Mouse (Mus musculus) heart, postnatal 4 days (tissue): Measurements from ENCODE around the gene Gm8113. TPM values are rescaled to one million over a fixed set of nuclear protein-coding genes. Genes with fewer than 3 reads are reported as not detected.
"Not testable (repeated sequence)": the region's sequence is repeated elsewhere in the genome, so short reads cannot be mapped to it uniquely, and the experiment has no call there.

ENCODE experiments used
- DNase-seq: peaks from one replicate; pipeline ENCODE4 v3.0.0; 2021
- total RNA-seq, 2 experiments: library from RNA; stranded (reverse); gene quantifications; 2 replicates each; pipeline ENCODE4 v1.2.3; 2021

The Gm8113 gene
- total RNA-seq: 1 to 10 TPM; 6.1 to 6.4 TPM

DNA sequence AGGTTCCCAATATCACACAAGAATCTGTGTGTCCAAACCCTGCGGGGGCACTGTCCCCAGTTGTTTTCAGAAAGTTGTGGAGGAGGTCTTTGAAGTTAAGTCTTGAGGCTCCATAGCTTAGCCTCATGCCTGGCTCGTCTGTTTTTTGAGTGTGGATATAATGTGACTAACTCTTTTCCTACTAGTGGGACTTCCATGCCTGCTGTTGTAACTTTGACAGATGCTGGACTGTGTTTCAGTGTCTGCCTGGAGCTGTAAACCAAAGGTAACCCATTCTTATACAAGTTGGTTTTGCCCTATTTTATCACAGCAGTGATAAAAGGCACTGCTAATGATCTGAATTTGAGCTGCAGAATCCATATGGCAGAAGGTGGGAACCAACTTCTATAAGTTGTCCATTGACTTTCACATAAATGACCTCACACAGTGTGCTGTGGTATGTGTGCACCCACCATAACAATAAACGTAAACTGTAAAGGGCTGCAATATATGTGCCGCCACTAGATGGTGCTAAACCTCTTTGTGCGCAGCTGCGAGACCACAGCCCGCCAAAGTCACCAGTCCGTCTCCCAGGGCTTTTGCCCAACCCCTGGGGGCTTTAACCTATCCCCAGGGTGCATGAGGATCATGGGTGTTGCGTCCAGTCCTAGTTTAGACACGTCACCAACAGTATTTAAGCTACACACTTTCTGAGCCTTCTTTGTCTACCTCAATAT, at the start of gene Gm8113:
Gm8113 (plus strand) TSS at position 703 of the 716 bp plus-strand sequence.
- peak; percentile 75 for DNase-seq

DNA sequence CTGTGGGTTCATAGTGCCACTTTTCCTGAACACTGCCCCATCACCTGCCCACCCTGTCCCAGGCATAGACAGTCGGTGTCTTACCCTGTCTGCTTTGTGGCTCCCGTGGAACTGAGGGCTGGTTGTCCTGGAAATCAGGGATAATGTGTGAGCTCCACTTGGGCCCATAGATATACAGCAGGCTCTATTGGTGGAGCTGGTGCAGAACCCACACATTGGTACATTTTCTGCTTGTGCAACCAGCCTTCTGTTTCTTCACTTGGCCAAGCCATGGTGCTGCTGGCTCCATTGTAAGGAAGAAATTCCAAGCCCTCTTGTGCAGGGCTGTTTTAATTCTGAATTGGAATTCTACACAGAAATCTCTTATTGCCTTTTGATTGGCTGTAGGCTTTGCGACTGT, 49.8 kb upstream of the Gm8113 start, which contains the start of gene Ear1:
Ear1 (minus strand) TSS at position 101 of the 400 bp plus-strand sequence.
- DNase-seq: not testable (repeated sequence)

DNA sequence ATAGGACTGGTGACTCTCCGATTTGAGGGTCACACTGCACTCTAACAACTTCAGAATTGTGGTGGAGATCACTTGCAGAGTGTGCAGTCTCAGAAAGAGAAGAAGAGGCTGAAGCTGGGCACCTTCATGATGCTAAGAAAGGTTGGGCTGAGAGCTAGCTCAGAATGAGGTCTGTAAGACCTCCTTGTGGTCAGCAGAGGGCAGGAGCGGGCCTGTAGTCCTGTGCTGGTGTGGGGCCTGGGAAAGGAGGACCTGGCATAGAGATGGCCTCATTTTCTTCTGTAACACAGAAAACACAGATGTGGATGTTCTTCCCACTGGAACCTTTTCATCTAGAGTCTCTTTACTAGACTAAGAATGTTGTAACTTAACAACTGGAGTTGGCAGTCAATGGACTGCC, 47.4 kb upstream of the Gm8113 start:
- not testable (repeated sequence) for DNase-seq

DNA sequence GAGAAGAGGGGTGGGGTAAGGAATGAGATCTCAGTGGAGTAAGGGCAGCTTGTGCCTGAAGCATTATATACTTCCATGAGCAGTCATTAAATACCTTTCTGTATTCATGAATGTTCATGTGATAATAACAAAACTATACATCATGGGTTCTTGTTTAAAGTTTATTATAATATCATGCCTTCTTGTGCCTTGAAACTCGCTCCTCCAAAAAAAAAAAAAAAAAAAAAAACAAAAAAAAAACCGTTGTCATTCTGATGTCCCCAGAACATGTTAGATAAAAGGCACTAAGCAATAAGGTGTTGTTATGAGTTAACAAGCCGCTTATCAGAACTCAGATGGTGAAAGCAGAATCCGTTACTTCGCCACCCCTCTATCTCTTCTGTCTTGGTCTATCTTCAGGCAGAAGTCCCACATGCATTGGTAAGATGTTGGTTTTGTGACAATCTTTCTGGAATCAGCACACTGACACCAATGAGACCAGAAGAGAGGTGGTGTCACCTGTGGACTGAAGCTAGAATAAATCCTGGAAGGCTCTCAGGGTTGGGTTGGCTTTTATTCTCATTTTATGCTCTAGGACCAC, 45.1 kb upstream of the Gm8113 start:
- DNase-seq: not testable (repeated sequence)

DNA sequence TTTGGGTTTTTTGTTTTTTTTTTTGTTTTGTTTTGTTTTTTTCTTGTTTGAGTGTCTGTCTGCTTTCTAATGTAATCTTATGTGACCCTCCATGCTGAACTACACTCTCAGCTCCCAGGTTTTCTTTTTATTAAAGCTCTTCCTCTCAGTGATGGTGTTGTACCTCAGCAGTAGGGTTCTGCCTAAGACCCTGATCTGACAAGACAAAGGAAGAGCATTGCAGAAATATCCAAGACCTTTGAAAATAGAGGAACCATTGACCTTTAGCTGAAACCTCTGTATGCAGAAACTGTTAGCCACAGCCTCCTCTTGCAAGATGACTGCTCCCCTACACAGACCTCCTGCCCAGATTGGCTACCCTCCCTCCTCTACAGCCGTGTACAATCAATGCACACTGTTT, 39.0 kb upstream of the Gm8113 start:
- DNase-seq: not testable (repeated sequence)

DNA sequence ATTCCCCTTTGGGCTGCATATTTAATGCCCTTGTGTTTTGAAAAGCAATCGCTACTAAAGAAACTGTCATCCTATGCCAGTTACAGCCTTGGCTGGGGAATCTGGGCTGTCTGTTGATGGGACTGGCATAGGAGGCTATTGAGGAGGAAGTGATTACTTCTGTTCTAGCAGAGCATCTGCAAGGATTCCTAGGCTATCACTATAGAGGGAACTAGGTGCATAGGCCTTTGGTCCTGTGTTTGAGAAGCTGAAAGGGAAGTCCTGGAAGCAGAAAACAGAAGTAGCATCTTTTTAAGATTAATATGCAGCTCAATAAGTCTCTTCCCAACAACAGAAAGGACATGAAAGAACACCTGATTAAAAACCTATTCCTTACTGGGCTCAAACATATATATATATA, 33.9 kb upstream of the Gm8113 start:
- DNase-seq: not testable (repeated sequence)

DNA sequence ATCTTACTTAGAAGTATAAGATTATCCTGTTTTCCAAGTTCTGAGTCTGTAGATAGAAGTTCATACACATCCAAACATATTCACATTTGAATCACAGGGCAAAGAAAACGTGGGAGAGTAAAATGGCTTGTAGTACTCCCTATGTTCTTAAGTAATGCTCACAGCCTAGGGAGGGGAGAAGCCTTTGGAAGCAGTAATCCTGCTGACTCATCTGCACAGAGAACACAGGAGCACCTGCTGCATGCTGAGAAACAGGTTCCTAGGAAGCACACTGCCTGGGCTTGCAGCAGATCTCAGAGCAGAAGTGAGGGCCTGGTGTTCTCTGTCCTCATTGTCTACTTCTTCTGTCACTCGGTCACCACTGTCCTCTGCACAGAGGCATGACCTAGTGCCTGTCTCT, 29.8 kb upstream of the Gm8113 start:
- DNase-seq: not testable (repeated sequence)

DNA sequence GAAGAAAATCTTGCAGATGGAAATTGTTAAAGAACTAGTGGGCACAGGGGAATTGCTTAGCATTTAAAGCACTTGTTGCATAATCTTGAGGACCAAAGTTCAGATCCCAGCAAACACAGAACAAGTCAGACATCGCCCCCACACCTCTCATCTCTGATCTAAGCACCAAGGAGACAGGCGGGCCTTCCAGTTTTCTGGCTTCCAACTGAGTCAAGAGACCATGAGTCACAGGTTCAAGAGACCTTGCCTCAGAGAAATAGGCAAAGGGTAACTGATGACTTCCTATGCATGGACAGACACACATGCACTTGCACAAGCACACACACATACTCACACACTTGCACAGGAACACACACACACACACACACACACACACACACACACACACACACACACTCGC, 26.6 kb upstream of the Gm8113 start:
- DNase-seq: not testable (repeated sequence)

DNA sequence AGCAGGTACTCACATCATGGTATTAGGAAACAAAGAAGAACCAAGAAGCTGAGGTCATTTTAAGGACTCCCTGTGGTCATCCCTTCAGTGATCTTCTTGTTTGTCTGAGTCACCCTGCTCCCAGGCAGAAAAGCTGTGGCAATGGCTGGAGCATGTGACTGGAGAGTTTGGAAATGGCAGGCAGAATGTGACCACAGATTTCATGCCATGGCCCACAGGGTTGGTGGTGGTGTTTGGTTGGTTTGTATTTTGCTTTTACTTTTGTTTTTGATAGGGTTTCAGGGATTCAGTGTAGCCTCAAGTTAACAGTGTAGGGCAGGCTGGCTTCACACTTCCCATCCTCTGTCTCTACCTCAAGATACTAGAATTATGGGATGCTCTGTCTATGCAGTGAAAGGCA, 7.0 kb upstream of the Gm8113 start:
- DNase-seq: not testable (repeated sequence)

DNA sequence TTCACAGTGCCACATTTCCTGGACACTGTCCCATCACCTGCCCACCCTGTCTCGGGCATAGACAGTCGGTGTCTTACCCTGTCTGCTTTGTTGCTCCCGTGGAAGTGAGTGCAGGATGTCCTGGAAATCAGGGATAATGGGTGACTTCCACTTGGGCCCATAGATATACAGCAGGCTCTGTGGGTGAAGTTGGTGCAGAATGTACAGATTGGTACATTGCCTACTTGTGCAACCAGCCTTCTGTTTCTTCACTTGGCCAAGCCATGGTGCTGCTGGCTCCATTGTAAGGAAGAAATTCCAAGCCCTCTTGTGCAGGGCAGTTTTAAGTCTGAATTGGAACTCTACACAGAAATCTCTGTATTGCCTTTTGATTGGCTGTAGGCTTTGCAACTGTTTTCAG, 1.7 kb upstream of the Gm8113 start, which contains the start of gene Ear10:
Ear10 (minus strand) TSS at position 101 of the 400 bp plus-strand sequence.
- DNase-seq: not testable (repeated sequence)

DNA sequence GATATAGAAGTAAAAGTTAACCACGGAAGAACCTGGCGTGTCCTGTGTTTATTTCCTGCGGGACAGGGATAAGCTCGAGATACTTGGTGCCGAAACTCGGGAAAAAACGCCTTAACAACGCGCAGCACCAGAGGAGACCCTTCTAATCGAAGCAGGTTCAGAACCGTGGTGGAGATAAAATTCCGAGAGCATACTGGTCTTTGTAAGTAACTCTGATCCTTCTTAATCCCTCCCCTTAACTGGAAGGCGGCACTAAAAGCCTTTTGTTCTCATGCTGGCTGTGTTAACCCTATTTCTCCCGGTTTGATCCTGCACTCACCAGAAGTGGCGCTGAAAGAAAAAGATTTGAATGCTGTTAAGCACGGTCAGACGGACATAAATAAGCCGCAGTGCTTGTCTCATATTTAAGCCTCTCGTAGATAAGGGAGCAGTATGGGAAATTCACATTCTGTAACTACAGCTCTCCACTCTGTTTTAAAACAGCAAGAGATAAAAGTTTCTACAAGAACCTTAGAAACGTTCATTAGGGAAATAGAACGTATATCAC, 287 bp downstream of the Gm8113 start:
- DNase-seq: not testable (repeated sequence)

DNA sequence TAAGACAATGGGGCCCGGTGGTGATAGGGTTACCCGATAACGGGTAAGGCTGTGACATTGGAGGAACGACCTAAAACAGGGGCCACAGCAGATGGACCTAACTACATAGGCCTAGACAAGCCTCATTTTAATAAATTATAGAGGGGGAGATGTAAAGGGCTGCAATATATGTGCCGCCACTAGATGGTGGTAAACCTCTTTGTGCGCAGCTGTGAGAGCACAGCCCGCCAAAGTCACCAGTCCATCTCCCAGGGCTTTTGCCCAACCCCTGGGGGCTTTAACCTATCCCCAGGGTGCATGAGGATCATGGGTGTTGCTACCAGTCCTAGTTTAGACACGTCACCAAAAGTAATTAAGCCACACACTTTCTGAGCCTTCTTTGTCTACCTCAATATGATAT, 7.8 kb downstream of the Gm8113 start:
- peak; percentile 55 for DNase-seq

DNA sequence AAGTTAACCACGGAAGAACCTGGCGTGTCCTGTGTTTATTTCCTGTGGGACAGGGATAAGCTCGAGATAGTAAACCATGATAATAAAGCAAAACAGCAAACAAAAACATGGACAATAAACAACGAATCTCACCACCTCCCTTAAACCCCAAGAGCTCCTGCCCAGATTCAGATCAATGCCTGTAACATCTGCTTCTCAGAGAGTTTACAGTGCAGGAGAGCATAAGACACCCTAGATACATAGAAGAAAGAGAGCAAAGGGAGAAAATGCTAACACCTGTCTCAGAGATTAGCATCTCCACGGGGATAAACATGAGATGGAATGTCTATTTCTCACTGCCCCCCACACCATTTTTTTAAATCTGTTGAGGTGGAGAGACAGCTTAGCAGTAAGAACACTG, 8.2 kb downstream of the Gm8113 start:
- not testable (repeated sequence) for DNase-seq

DNA sequence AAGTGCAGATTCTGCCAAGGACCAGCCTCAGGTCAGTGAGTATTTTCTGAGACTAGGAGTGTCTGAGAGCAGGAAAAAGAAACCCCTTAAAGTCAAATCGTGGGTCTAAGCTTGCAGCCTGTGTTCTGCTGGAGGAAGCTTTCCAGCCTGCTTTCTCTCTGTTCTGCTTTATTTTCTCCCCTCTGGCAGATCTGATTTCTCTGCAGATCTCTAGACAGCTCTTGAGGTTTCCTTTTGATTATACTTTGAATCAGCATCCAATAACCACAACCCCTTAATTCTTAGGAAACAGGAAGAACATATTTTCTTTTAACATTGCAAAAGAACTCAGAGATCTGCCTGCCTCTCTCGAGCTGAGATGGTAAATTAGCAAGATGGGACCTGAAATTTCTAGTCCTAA, 28.2 kb downstream of the Gm8113 start:
- DNase-seq: not testable (repeated sequence)

DNA sequence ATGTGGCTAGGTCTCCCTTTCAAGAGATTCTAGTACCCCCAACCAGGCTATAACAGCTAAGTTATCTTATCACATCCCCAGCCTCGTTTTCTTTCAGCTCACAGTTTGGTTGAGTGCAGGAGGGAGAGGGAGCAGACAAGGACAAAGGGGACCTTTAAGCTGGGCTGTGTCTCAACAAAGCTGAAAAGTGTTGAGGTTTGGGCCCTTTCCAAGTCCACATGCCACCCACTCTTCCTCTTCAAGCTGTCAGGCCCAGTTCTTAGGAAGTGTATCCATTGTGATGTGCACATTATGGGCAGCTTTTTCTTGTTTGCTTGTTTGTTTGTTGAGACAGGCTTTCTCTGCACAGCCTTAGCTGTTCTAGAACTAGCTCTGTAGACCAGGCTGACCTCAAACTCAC, 29.9 kb downstream of the Gm8113 start:
- not testable (repeated sequence) for DNase-seq

DNA sequence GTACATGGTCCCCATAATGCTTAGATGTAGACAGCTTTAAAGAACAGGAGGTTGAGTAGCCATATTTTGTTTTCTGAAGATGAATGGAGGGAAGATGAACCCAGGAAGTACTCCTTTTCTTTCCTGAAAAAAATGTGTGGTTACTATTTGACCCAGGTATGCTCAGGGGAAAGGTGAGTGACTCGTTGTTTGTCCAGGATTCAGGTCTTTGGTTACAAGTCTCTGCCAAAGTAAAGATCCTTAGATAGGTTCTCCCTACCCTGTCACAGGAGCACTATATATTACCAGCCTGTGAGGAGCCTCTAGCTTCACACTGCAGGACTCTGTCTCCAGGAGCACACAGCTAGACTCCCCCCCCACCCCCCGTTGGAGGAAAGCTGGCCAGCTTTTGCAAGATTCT, 31.6 kb downstream of the Gm8113 start, which contains the start of gene Ang5:
Ang5 (plus strand) TSS at position 301 of the 400 bp plus-strand sequence.
- DNase-seq: not testable (repeated sequence)

Other genes with a start within 250 kb of the Gm8113 start
- not detected for gene Gm8165, start 248.2 kb upstream of the Gm8113 start, total RNA-seq
- gene Gm7324, start 227.6 kb upstream of the Gm8113 start, total RNA-seq: 1 to 10 TPM; 1.4 to 2.4 TPM
- not detected for gene Gm16506, start 197.9 kb upstream of the Gm8113 start, total RNA-seq
- gene Gm6526, start 177.5 kb upstream of the Gm8113 start, total RNA-seq: not detected
- gene Gm8180, start 140.6 kb upstream of the Gm8113 start, total RNA-seq: not detected
- not detected for gene Ear1, start 49.9 kb upstream of the Gm8113 start, total RNA-seq
- not detected for gene Ear10, start 1.8 kb upstream of the Gm8113 start, total RNA-seq
- gene Ang5, start 31.7 kb downstream of the Gm8113 start, total RNA-seq: not detected
- gene Ang6, start 76.9 kb downstream of the Gm8113 start, total RNA-seq: not detected
- under 1 TPM in 1 of 2 experiments, not detected in 1; 0.67 TPM for gene Ear2, start 177.3 kb downstream of the Gm8113 start, total RNA-seq
- not detected for gene Gm3327, start 198.5 kb downstream of the Gm8113 start, total RNA-seq